Mouse (Mus musculus): Measurements from ENCODE around the gene Aurkb.

The Aurkb gene

GRCm38 (mm10) chr11:69098039-69098761 is 52.8 kb downstream of the Aurkb start:
- no peak for DNase-seq (ENCODE audit: low read depth)

- DNase-seq (ENCODE audit: low read depth): peak; percentile 95
Observed at GRCm38 (mm10) chr11:69098762-69099091, 53.3 kb downstream of the Aurkb start.

GRCm38 (mm10) chr11:69099177-69099914 is 53.9 kb downstream of the Aurkb start:
- no peak for DNase-seq (ENCODE audit: low read depth)

- DNase-seq (ENCODE audit: low read depth): peak; percentile 84
Observed at GRCm38 (mm10) chr11:69099915-69100345, 54.5 kb downstream of the Aurkb start.

- DNase-seq (ENCODE audit: low read depth): no peak
Observed at GRCm38 (mm10) chr11:69100639-69101360, 55.4 kb downstream of the Aurkb start.

All from c-Kit-positive CD71-negative TER-119-negative erythroid progenitor cells, embryonic 14.5 days (primary cell).